Mouse (Mus musculus): ENCODE data around the gene Ahnak2.

GRCm38 (mm10) chr12:112791026-112791425 is 11.4 kb downstream of the Ahnak2 start:
- TF ChIP-seq CTCF (conservative IDR thresholded peaks at IDR 0.05 in 1 of 2, IDR thresholded peaks at IDR 0.05 in 1 of 2; ENCODE audit: low read depth in 2 of 2, low read length in 2 of 2) (no peak), MYC (IDR thresholded peaks at IDR 0.05; ENCODE audit: low read depth, low read length) (no peak), MAX (IDR thresholded peaks at IDR 0.05; ENCODE audit: low read length) (no peak), POLR2A (IDR thresholded peaks at IDR 0.05; ENCODE audit: low read depth, low read length) (no peak), ZC3H11A (IDR thresholded peaks at IDR 0.05; ENCODE audit: low read depth, low read length) (no peak), NRF1 (IDR thresholded peaks at IDR 0.05; ENCODE audit: low read depth, low read length) (no peak), CHD1 (IDR thresholded peaks at IDR 0.05; ENCODE audit: low read depth, low read length) (no peak), EP300 (IDR thresholded peaks at IDR 0.05; ENCODE audit: low read length) (no peak), UBTF (IDR thresholded peaks at IDR 0.05; ENCODE audit: low read depth, low read length) (no peak), BHLHE40 (IDR thresholded peaks at IDR 0.05; ENCODE audit: low read depth, low read length) (no peak)

Data from CH12.LX (cell line).